Mouse (Mus musculus) Muller cell, postnatal 12 days (primary cell): ENCODE measurements around the gene Syne1.

ENCODE experiments used
- DNase-seq: peaks from one replicate; pipeline ENCODE4 v3.0.0-alpha.2; 2015; ENCODE audit errors: inconsistent ontology term

Syne1 gene

DNA sequence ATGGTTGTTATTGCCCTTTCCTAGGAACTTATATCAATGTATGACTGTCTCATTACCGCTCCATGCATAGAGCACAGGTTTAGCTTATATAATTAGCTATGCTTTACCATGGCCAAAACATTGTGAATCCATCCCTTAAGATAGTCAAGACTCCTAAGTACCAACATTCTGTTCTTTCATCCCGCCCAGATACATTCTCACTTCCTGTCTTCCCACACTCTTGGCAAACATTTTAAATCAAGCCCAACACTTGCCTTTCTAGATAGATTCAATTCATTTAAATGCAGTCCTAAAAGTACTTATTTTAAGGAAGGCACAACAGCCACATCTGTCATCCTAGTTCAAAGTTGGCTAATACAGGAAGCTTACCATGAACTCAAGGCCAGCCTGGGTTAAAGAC, 113.5 kb downstream of the Syne1 start:
- DNase-seq = no peak

DNA sequence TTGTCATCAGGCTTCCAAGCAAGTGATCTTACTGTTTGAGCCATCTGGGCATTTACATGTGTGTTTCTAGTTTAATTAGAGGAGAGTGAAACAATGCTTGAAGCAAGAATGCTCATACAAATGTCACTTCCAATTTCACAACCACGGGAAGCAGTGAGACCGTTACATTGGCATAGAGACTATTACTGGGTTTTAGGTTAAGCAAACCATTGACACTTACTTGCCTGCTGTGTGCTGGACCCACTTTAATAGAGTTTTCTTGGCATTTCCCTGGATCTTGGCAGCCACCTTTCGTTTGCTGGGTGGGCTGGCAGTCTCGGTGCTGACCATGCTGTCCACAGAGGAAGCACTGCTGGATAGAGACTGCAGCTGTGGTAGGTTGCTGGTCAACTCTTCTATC, 127.3 kb downstream of the Syne1 start:
- peak; percentile 82 for DNase-seq

DNA sequence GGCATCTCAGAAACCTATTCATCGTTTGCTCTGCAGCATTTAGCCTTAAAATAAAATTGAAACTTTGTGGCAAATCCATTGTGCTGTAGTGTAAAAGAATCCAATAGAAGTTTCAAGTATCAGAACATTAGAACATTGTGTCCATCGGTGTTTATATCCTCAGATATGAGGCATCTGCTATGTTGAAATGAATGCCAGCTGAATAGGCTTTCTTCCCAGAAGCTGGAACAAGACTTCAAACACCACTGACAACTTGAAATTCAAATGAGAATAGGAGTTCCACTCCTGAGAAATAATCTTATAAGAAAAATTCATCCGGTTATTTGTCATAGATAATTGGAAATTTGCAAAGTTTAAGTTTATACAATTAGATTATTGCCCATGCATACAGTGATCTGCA, 135.6 kb downstream of the Syne1 start:
- no peak for DNase-seq

DNA sequence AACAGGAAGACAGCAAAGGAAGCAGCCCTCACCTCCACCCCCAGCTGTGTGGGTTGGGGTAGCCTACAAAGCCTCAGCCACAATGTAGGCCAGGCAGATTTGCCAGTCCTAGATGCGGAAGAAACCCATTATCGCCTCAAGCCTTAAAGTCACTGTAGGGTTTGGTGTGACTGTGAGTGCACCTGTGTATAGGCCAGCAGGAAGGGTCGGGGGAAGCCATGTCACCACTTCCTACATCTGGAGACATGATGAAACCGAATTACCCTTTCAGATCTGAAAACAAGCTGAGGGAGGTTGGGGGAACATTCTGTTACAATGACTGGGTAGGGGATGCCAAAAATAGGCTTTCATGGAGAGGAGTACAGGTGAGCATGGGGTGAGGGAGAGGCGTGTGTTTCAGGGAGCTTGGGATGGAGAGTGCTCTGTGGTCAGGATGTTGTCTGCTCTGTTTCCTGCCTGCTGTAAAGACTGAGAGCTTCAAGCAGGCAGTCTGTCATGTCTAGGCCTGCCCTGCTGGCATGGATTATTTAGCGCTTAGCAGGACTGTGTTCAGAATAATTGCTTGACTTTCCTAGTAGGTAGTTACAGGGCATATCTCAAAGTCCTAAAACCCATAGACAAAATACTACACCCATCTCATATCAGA, 167.0 kb downstream of the Syne1 start:
- DNase-seq = no peak

DNA sequence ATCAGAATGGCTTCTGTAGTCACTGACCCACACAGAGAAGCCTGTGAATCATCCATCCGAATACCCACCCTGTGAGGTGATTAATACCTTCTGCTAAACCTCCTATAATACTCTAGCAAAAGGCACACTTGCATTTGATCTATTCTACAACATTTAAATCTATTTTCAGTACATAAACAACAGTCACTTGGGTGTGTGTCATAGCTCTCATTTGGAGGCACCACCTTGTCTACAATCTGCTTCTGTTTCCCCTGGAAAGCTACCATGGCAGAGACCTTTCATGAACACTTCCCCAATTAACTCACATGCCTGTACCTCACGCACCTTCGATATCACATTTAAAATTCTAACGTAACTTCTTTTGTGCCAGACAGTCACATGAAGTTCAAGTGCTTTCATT, 169.7 kb downstream of the Syne1 start:
- no peak for DNase-seq

DNA sequence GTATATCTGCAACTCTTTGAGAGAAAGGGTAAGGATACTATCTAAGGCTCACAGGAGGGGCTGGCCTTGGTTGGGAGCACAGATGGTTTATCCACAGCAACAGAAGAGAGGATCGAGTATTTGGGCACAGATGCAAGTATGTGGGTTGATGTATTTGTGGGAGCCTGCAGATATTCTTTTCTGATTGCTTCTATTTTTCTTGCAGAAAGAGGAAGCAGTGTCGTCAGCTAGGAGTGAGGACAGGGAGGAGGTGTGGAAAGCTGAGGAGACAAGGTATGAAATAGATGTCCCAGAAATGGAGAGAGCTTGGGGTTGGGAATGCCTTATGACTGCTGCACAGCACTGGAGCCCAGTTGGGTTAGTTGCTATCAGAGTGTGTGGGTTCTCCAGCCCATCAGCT, 172.3 kb downstream of the Syne1 start:
- no peak for DNase-seq

- DNase-seq = no peak
These were observed 181.7 kb downstream of the Syne1 start for GRCm38 (mm10) chr10:5369599-5369998.

DNA sequence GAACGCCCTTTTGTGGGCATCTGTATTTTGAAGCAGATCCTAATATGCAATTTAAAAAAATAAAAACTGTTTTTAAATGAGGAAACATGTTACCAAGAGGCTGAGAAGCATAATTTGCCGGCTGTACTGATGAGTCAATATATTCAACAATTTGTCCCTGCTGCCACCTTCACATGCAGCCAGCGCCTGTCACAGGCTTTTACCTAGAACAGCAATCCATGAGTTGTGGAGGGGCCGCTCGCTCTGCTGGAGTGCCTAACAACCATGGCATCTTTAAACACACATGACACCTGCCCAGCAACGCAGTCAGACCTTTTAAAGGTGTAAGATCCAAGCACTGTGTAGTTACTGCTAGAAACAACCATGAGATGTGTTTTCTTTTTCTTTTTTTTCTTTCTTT, 183.0 kb downstream of the Syne1 start:
- DNase-seq = no peak

- DNase-seq = no peak
These were observed 183.7 kb downstream of the Syne1 start for GRCm38 (mm10) chr10:5367465-5368011.

DNA sequence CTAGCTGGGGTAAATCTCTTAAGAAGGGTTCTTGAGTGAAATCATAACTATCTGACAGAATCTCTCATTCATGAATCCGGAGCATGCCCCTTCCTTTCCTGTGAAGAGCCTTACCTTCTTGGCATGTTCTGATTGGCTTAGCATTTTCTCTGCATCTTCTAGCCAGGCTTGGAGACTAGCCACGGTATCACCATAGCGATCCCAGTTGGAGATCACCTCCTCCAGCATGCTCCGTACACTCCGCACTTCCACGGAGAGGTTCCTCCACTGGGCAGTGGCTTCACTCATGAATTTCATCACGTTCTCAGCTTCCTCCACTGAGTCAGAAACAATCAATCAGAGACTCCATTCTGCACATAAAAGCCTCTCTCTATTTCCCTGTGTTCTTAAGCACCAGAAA, 190.7 kb downstream of the Syne1 start:
- no peak for DNase-seq

DNA sequence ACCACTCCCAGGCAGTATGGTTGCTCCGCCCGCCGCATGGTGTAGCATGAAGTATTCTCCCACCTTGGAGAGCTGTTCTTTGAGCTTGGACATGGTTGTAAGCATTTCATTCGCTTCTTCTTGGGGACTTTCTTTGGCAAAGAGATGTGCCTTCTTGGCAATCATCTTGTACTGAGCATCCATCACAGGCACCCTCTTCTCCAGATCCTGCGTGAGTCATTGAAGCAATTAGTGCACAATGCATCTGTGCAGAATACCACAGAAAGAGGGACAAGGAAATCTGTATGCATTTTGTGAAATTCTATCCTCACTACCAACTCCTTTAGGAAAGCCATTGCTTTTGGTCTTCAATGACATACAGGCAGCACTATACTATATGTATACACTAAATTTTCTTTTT, 194.7 kb downstream of the Syne1 start:
- no peak for DNase-seq

DNA sequence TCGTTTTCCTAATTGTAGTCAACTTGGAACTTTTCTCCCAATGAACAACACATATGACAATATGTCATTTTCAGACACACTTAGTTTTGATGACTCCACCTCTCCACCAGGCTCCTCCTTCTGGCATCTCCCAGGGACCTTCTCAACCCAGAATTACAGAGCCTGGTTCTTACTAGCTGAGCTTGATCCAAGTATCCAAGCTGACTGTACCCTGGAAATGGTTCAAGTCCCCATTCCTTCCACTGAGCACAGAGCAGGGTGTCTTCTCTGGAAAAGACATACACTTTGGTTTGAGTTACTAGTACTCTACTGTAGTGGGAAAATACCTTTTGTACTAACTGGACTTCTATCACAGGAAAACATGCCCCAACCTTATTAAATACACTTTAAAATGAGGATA, 197.9 kb downstream of the Syne1 start:
- DNase-seq = no peak

- no peak for DNase-seq
These were observed 204.4 kb downstream of the Syne1 start for GRCm38 (mm10) chr10:5346911-5347310.

GRCm38 (mm10) chr10:5343211-5343610, 208.1 kb downstream of the Syne1 start:
- DNase-seq = no peak

DNA sequence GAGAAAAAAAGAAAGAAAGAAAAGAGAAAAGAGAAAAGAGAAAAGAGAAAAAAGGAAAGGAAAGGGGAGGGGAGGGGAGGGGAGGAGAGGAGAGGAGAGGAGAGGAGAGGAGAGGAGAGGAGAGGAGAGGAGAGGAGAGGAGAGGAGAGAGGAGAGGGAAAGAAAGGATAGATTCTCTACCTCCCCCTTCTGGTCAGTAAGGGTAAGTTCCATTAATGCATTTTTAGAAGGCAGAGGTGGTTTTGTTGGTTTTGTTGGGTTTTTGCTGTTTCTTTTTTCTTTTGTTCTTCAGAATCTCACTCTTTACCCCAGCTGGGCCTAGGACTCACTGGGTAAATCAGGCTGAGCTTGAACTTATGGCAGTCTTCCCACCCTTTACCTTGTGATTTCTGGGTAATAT, 214.9 kb downstream of the Syne1 start:
- DNase-seq = no peak

DNA sequence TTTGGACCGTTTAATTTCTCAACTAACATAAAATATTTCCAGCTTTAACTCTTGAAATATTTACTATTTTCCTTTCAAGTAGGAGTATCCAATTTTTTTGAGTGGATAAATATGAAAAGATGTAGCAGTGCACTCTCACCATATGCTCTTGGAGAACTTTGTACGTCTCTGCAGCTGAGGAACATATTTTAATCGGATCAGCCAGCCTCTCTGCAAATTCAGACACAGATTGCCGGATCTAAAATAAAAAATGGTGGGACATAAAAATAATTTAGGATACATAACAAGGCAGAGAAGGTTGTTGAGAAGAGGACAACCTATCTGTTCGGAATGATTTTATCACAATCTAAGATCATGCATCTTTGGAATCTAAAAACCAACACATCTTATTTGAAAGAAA, 218.5 kb downstream of the Syne1 start:
- no peak for DNase-seq

DNA sequence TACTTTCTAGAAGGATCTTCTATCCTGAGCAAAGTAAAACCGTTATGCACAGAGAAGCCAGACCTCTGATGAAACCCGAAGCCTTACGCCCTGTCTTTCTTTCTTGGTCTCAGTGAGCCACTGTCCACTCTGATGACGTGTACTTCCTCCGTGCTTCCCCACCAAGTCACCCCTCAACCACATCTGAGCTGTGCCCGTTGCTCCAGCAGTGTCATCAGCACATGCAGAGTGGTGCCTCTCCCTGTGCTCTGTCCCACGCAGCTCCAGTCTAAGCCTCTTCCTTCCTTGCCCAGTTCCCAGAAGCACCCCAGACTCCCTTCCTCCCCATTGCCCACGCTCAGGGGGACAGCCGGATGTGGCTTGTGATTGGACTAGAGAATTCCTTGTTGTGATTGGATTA, 224.6 kb downstream of the Syne1 start:
- no peak for DNase-seq

- no peak for DNase-seq
These were observed 227.4 kb downstream of the Syne1 start for GRCm38 (mm10) chr10:5323741-5324395.

- DNase-seq = no peak
These were observed 228.7 kb downstream of the Syne1 start for GRCm38 (mm10) chr10:5322562-5322961.

- DNase-seq = peak; percentile 59
These were observed 233.7 kb downstream of the Syne1 start for GRCm38 (mm10) chr10:5317602-5318001.

DNA sequence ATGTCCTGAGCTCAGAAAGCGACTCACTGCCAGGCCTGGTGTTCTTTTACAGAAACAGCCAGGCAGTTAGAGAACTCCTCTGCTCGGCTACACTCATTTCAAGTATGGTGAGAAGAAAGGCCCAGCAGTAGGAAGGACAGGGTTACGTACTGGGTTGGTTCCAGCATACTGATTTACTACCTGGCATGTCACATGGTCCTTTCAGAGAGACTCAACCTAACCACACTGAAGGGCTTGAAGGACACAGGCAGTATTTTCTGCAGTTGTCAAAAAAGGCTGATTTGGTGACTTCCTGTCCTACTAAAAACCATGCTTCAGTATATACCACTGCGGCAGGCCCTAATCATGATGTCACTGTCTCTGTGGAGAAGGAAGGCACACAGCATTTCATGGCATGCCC, 238.8 kb downstream of the Syne1 start:
- no peak for DNase-seq

- peak; percentile 36 for DNase-seq
These were observed 241.1 kb downstream of the Syne1 start for GRCm38 (mm10) chr10:5309961-5310713.

- DNase-seq = no peak
These were observed 241.9 kb downstream of the Syne1 start for GRCm38 (mm10) chr10:5309398-5309797.
